Mouse (Mus musculus): ENCODE results near the gene Kcnt1. TPM values are rescaled to one million over a fixed set of nuclear protein-coding genes. Genes with fewer than 3 reads are reported as not detected.
A peak's percentile ranks its signal among the peaks of the same experiment; 100 is the strongest.

Kcnt1 gene
- polyA plus RNA-seq, 1 experiment from 2014 or later, result 0.22 TPM

- no peak for ATAC-seq (ENCODE audit: insufficient read depth)
- no peaks in the 10 kb centered on the region for H3K9me3 ChIP-seq (ENCODE audit: low read depth, low read length)
- TF ChIP-seq CTCF (IDR thresholded peaks at IDR 0.05; ENCODE audit: low read depth), result no peak
- DNase-seq, result no peak
- WGBS, result 55% methylated on average over 4 of the region's 4 CpGs
- H3K36me3 ChIP-seq (ENCODE audit: insufficient read depth), result no peaks in the 10 kb centered on the region
- H3K27ac ChIP-seq (ENCODE audit: low read depth), result no peak overlapping the region
- no peak overlapping the region for H3K9ac ChIP-seq
- no peaks in the 10 kb centered on the region for H3K4me1 ChIP-seq (ENCODE audit: insufficient read depth)
- no peak overlapping the region for H3K4me2 ChIP-seq
- no peaks in the 10 kb centered on the region for H3K27me3 ChIP-seq (ENCODE audit: insufficient read depth, low read length)
- no peak overlapping the region for H3K4me3 ChIP-seq (ENCODE audit: low read depth, low read length)
These were observed 21.4 kb upstream of the Kcnt1 start for GRCm38 (mm10) chr2:25842161-25842560.

GRCm38 (mm10) chr2:25842758-25843157 is 20.8 kb upstream of the Kcnt1 start:
- Histone ChIP-seq H3K9me3 (ENCODE audit: low read depth, low read length) (no peaks in the 10 kb centered on the region), H3K36me3 (ENCODE audit: insufficient read depth) (no peaks in the 10 kb centered on the region), H3K9ac (no peak overlapping the region), H3K4me1 (ENCODE audit: insufficient read depth) (no peaks in the 10 kb centered on the region), H3K27me3 (ENCODE audit: insufficient read depth, low read length) (no peaks in the 10 kb centered on the region), H3K4me2 (no peak overlapping the region), H3K27ac (ENCODE audit: low read depth) (no peak overlapping the region), H3K4me3 (ENCODE audit: low read depth, low read length) (no peak overlapping the region)
- DNase-seq (no peak), ATAC-seq (ENCODE audit: insufficient read depth) (no peak)
- WGBS, result 68% methylated on average over 1 of the region's 1 CpGs
- no peak for TF ChIP-seq CTCF (IDR thresholded peaks at IDR 0.05; ENCODE audit: low read depth)

- DNase-seq, result no peak
- no peaks in the 10 kb centered on the region for H3K4me1 ChIP-seq (ENCODE audit: insufficient read depth)
- no peak for ATAC-seq (ENCODE audit: insufficient read depth)
- no peak overlapping the region for H3K4me3 ChIP-seq (ENCODE audit: low read depth, low read length)
- no peaks in the 10 kb centered on the region for H3K36me3 ChIP-seq (ENCODE audit: insufficient read depth)
- no peaks in the 10 kb centered on the region for H3K27me3 ChIP-seq (ENCODE audit: insufficient read depth, low read length)
- no peak overlapping the region for H3K9ac ChIP-seq
- 74% methylated on average over 3 of the region's 3 CpGs for WGBS
- TF ChIP-seq CTCF (IDR thresholded peaks at IDR 0.05; ENCODE audit: low read depth), result no peak
- H3K4me2 ChIP-seq, result no peak overlapping the region
- no peak overlapping the region for H3K27ac ChIP-seq (ENCODE audit: low read depth)
- no peaks in the 10 kb centered on the region for H3K9me3 ChIP-seq (ENCODE audit: low read depth, low read length)
These were observed 19.4 kb upstream of the Kcnt1 start for GRCm38 (mm10) chr2:25844097-25844496.

GRCm38 (mm10) chr2:25846516-25846915 is 17.0 kb upstream of the Kcnt1 start:
- ATAC-seq (ENCODE audit: insufficient read depth) (no peak), DNase-seq (no peak)
- Histone ChIP-seq H3K27me3 (ENCODE audit: insufficient read depth, low read length) (no peaks in the 10 kb centered on the region), H3K4me1 (ENCODE audit: insufficient read depth) (no peaks in the 10 kb centered on the region), H3K36me3 (ENCODE audit: insufficient read depth) (no peaks in the 10 kb centered on the region), H3K9me3 (ENCODE audit: low read depth, low read length) (no peaks in the 10 kb centered on the region), H3K4me2 (no peak overlapping the region), H3K9ac (no peak overlapping the region), H3K27ac (ENCODE audit: low read depth) (no peak overlapping the region), H3K4me3 (ENCODE audit: low read depth, low read length) (no peak overlapping the region)
- 85% methylated on average over 8 of the region's 8 CpGs for WGBS
- no peak for TF ChIP-seq CTCF (IDR thresholded peaks at IDR 0.05; ENCODE audit: low read depth)

- ATAC-seq (ENCODE audit: insufficient read depth) (no peak), DNase-seq (no peak)
- H3K4me2 ChIP-seq, result no peak within 1 kb of the TSS
- no peaks in the 10 kb centered on the region for H3K4me1 ChIP-seq (ENCODE audit: insufficient read depth)
- WGBS, result 79% methylated on average over 16 of the region's 16 CpGs
- no peak within 1 kb of the TSS for H3K27ac ChIP-seq (ENCODE audit: low read depth)
- H3K27me3 ChIP-seq (ENCODE audit: insufficient read depth, low read length), result no peaks in the 10 kb centered on the region
- no peak for TF ChIP-seq CTCF (IDR thresholded peaks at IDR 0.05; ENCODE audit: low read depth)
- H3K36me3 ChIP-seq (ENCODE audit: insufficient read depth), result no peaks in the 10 kb centered on the region
- H3K4me3 ChIP-seq (ENCODE audit: low read depth, low read length), result no peak within 1 kb of the TSS
- H3K9ac ChIP-seq, result no peak within 1 kb of the TSS
- no peaks in the 10 kb centered on the region for H3K9me3 ChIP-seq (ENCODE audit: low read depth, low read length)
These were observed 16.3 kb upstream of the Kcnt1 start, which contains the start of gene Sohlh1 for GRCm38 (mm10) chr2:25847226-25847625. Sohlh1 (minus strand) TSS chr2:25847248.

GRCm38 (mm10) chr2:25850330-25850729 is 13.2 kb upstream of the Kcnt1 start:
- no peak overlapping the region for H3K27ac ChIP-seq (ENCODE audit: low read depth)
- H3K4me2 ChIP-seq, result no peak overlapping the region
- no peaks in the 10 kb centered on the region for H3K27me3 ChIP-seq (ENCODE audit: insufficient read depth, low read length)
- peak; percentile 49 for DNase-seq
- no peak overlapping the region for H3K4me3 ChIP-seq (ENCODE audit: low read depth, low read length)
- no peaks in the 10 kb centered on the region for H3K9me3 ChIP-seq (ENCODE audit: low read depth, low read length)
- H3K9ac ChIP-seq, result no peak overlapping the region
- WGBS, result 22% methylated on average over 4 of the region's 4 CpGs
- no peak for ATAC-seq (ENCODE audit: insufficient read depth)
- TF ChIP-seq CTCF (IDR thresholded peaks at IDR 0.05; ENCODE audit: low read depth), result peak; percentile 77
- H3K36me3 ChIP-seq (ENCODE audit: insufficient read depth), result no peaks in the 10 kb centered on the region
- no peaks in the 10 kb centered on the region for H3K4me1 ChIP-seq (ENCODE audit: insufficient read depth)

- Histone ChIP-seq H3K4me2 (no peak overlapping the region), H3K4me1 (ENCODE audit: insufficient read depth) (no peaks in the 10 kb centered on the region), H3K36me3 (ENCODE audit: insufficient read depth) (no peaks in the 10 kb centered on the region), H3K27ac (ENCODE audit: low read depth) (no peak overlapping the region), H3K4me3 (ENCODE audit: low read depth, low read length) (no peak overlapping the region), H3K9ac (no peak overlapping the region), H3K27me3 (ENCODE audit: insufficient read depth, low read length) (no peaks in the 10 kb centered on the region), H3K9me3 (ENCODE audit: low read depth, low read length) (no peaks in the 10 kb centered on the region)
- ATAC-seq (ENCODE audit: insufficient read depth), result no peak
- 24% methylated on average over 3 of the region's 3 CpGs for WGBS
- DNase-seq, result peak; percentile 13
- no peak for TF ChIP-seq CTCF (IDR thresholded peaks at IDR 0.05; ENCODE audit: low read depth)
These were observed 10.9 kb upstream of the Kcnt1 start for GRCm38 (mm10) chr2:25852626-25853025.

- Histone ChIP-seq H3K36me3 (ENCODE audit: insufficient read depth) (no peaks in the 10 kb centered on the region), H3K4me2 (no peak overlapping the region), H3K4me3 (ENCODE audit: low read depth, low read length) (no peak overlapping the region), H3K9ac (no peak overlapping the region), H3K27ac (ENCODE audit: low read depth) (no peak overlapping the region), H3K4me1 (ENCODE audit: insufficient read depth) (no peaks in the 10 kb centered on the region), H3K9me3 (ENCODE audit: low read depth, low read length) (no peaks in the 10 kb centered on the region), H3K27me3 (ENCODE audit: insufficient read depth, low read length) (no peaks in the 10 kb centered on the region)
- WGBS, result 60% methylated on average over 5 of the region's 5 CpGs
- TF ChIP-seq CTCF (IDR thresholded peaks at IDR 0.05; ENCODE audit: low read depth), result no peak
- ATAC-seq (ENCODE audit: insufficient read depth), result no peak
- no peak for DNase-seq
These were observed 9.5 kb upstream of the Kcnt1 start for GRCm38 (mm10) chr2:25853998-25854397.

Measured in lung, embryonic 14.5 days (tissue).